Mouse (Mus musculus) olfactory bulb, adult 2 months (tissue): Measurements from ENCODE around the gene Ldlrad3. TPM values are rescaled to one million over a fixed set of nuclear protein-coding genes. Genes with fewer than 3 reads are reported as not detected.
A peak's percentile ranks its signal among the peaks of the same experiment; 100 is the strongest.

Source experiments
- H3K27ac ChIP-seq: fragments of 200-500 bp; 2 replicates; pipeline ENCODE4 v1.5.1; 2012; ENCODE audit warnings: low read depth, low read length; ENCODE audit not compliant: insufficient read depth
- H3K4me1 ChIP-seq: fragments of 200-500 bp; 2 replicates; pipeline ENCODE4 v1.6.1; 2012; ENCODE audit warnings: low read length; ENCODE audit not compliant: control insufficient read depth, insufficient read depth
- H3K4me3 ChIP-seq: fragments of 200-500 bp; 2 replicates; pipeline ENCODE4 v1.5.1; 2012; ENCODE audit warnings: mild to moderate bottlenecking, low read depth, low read length, moderate library complexity; ENCODE audit not compliant: insufficient read depth
- CTCF ChIP-seq: fragments of 200-500 bp; IDR thresholded peaks from 2 replicates; pipeline ENCODE4 v1.5.1; 2012; ENCODE audit warnings: low read depth, mild to moderate bottlenecking, low read length, moderate library complexity; ENCODE audit not compliant: insufficient read depth
- POLR2A ChIP-seq: fragments of 200-500 bp; IDR thresholded peaks from 2 replicates; pipeline ENCODE4 v1.6.1; 2012; ENCODE audit warnings: mild to moderate bottlenecking, low read depth, low read length, moderate library complexity; ENCODE audit not compliant: insufficient read depth
- WGBS: fragments of 180-500 bp; shearing (Covaris S2); methylation state at CpG from one replicate; pipeline ENCODE4 v1.1.7; 2018; 5-methylcytosine and 5-hydroxymethylcytosine counted together
- polyA plus RNA-seq: library from polyadenylated mRNA; stranded (reverse); fragments of >200 nt; gene quantifications from 2 replicates; pipeline ENCODE4 v1.2.4, GENCODE M21; 2012; ENCODE audit warnings: low replicate concordance; ENCODE audit not compliant: missing spikeins, insufficient read depth, insufficient read length

Ldlrad3 gene
- polyA plus RNA-seq, 1 experiment = not detected

DNA sequence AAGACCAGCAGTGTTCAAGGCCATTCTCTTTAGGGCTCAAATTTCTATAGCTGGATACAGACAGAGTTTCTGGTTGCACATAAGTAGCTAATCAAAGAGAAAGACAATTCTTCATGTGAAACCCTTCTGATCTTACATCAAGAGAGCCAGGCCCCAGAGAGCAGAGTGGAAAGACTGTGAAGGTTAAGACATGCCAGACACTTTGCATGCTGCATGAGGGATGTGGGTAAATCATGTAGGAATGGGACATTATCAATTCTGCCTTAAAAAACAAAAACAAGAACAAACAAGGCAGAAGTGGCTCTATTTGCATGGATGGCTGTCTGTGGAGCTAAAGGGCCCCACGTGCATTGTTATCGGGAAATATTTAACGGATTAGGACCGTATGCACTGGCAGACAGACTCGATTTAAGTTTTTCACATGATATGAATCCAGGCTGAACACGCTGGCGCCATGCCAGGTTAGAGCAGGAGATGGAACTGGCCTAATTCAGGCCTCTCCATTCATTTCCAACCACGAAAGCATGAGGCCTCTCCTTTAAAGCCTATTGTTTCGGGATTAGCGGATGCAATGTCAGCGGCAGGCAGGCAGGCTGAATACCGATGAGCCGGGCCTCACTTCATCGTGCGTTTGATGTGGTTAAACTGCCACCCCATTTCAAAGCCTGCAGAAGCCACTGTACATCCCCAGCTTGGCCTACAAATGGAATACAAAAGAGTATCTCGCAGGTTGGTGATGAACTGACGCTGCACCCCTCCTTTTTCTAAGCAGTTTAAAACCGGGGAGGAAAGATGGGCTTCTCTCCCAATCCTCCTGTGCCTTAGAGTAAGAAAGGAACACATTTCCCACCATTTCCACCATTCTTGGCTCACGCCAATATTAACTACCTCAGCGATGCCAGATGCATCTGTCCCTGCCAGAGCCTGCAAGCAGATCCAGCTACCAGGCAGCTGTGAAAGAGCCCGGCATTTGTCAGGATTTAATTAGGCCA is 207.4 kb downstream of the Ldlrad3 start:
- WGBS = 56% methylated on average over 21 of the region's 21 CpGs
- TF ChIP-seq CTCF (no peak), POLR2A (no peak)
- H3K27ac ChIP-seq = 0 out of 2 replicates have a peak overlapping the region, but pooled peaks have one; percentile 26

DNA sequence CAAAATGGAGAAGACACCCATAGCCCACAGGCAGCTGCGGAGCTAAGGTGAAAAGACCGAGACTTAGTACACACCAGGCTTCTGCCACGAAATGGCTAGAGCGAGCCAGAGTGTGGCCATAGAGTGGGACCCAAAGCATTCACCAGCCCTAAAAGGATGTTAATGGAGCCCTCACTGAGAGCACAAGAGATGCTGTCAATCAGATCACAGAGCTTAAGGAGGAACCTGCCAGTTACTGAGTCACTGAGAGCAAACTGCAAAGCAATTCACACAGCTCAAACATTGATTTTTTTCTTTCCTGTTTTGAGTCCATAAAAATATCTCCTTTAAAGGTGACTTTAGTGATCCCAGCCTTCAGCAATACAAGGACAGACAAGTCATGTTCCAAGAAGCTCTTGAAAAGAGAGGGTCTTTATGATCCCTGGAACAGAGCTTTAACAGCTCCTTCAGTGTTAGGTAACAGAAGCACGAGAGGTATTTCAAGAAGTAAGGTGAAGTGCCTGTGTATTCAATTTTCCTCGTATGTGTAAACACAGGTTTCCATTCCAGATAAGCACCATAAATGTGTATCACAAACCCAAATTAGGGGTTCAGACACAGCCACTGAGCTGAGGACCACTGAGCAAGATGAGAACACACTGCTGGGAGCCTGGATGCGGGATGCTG is 209.7 kb downstream of the Ldlrad3 start:
- no peak for TF ChIP-seq CTCF
- no peak for TF ChIP-seq POLR2A
- WGBS = 88% methylated on average over 7 of the region's 7 CpGs
- Histone ChIP-seq H3K4me1 (peaks cover 19% of the 10 kb centered on the region), H3K4me3 (no peak overlapping the region), H3K27ac (no peak overlapping the region)

More for the DNA sequence above, 207.4 kb downstream of the Ldlrad3 start:
- no peak overlapping the region for H3K4me3 ChIP-seq
- peaks cover 25% of the 10 kb centered on the region for H3K4me1 ChIP-seq

DNA sequence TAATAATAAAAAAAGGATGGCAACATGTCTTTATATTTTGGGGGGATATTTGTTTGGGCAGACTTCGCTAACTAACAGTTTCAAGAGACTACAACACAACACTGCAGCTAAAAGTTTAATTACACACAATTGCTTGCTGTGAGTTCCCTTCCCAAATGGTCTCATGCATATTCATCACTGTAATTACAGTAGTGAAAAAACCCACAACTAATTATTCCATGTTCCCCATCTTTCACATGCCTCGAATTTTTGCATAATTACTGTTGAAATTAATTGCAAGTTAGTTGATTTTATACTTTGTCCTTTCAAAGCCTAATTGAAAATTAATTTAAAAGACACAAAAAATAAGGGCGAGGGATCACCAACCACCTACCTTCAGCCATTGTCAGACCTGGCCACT is 212.4 kb downstream of the Ldlrad3 start:
- TF ChIP-seq POLR2A = no peak
- no peak for TF ChIP-seq CTCF
- Histone ChIP-seq H3K4me1 (peaks cover 18% of the 10 kb centered on the region), H3K4me3 (no peak overlapping the region), H3K27ac (no peak overlapping the region)
- WGBS = 64% methylated on average over 3 of the region's 3 CpGs

DNA sequence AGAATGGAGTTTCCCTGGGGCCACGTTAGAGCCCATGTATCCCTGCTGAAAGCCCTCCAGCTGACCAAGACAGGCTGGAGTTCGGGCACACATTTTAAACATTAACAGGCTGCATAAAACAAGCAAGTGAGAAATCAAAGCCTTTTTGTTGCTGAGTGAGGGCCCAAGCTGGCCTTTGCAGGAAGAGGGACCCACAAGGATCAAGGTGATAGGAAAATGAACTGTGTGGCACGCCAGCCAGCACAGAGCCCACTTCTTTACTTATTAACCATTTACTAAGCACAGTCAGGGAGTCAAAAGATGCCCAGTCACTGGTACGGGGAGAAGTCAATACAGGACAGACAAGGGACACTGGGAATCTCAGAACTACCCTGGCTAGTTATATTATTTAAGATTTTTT is 218.6 kb downstream of the Ldlrad3 start:
- WGBS = 80% methylated on average over 4 of the region's 4 CpGs
- Histone ChIP-seq H3K4me3 (no peak overlapping the region), H3K27ac (no peak overlapping the region), H3K4me1 (peaks cover 19% of the 10 kb centered on the region)
- TF ChIP-seq POLR2A = no peak
- no peak for TF ChIP-seq CTCF

DNA sequence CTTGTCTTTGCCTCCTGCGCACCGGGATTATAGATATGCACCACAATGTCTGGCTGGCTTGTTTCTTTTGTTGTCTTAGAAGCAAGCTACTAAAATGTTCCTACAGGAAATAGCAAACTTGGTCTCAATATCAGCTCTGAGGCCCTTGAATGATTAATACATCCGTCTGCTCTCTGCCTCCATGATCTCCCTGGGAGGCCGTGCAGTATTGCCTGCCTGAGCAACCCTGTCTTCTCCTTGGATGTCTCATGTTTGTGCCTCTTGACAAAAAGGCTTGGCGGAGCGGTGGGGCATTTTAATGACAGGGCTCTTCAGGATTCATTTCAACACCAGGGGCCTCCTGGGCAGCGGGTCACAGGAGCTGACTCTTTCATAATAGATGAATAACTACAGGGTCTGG is 219.0 kb downstream of the Ldlrad3 start:
- TF ChIP-seq POLR2A (no peak), CTCF (no peak)
- Histone ChIP-seq H3K4me3 (no peak overlapping the region), H3K27ac (no peak overlapping the region), H3K4me1 (peaks cover 18% of the 10 kb centered on the region)
- WGBS = 91% methylated on average over 7 of the region's 7 CpGs

DNA sequence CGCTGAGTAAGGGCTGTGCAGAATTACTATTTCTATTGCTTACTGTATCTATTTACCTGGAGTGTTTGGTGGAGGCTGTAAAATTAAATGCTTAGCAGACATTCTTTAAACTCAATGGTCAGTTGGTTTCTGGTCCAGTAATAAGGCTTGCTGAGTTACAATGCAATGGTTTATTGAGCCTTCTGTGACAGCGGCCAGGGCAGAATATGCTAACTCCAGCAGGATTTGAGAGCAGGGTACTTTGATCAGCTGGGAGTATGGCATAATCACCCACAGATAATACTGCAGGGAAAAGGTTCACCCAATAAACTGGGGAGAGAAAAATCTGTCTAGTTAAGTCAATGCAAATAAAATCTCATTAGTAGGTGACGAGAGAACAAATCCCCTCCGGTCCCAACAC is 220.2 kb downstream of the Ldlrad3 start:
- Histone ChIP-seq H3K27ac (no peak overlapping the region), H3K4me3 (no peak overlapping the region), H3K4me1 (peaks cover 10% of the 10 kb centered on the region)
- 89% methylated on average over 4 of the region's 4 CpGs for WGBS
- no peak for TF ChIP-seq CTCF
- no peak for TF ChIP-seq POLR2A

DNA sequence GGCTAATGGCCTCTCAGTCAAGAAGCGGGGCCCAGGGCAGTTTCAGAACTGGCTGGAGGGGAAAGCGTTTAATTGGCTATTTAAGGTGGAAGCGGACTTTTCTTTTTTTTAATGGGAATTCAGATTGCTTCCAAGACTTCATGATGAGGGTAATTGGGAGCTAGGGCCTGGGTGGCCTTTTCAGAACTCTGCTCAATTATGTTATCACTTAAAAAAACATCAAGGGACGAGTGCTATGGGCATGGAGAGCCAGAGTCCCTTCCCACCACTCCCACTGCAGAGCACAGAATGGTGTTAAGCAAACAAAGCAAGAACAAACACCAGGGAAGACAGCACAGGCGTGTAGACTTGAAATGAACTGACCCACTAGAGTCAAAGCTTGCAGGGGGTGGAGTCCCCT is 220.7 kb downstream of the Ldlrad3 start:
- no peak overlapping the region for H3K4me3 ChIP-seq
- no peak overlapping the region for H3K27ac ChIP-seq
- peaks cover 12% of the 10 kb centered on the region for H3K4me1 ChIP-seq
- WGBS = 77% methylated on average over 5 of the region's 5 CpGs
- no peak for TF ChIP-seq POLR2A

DNA sequence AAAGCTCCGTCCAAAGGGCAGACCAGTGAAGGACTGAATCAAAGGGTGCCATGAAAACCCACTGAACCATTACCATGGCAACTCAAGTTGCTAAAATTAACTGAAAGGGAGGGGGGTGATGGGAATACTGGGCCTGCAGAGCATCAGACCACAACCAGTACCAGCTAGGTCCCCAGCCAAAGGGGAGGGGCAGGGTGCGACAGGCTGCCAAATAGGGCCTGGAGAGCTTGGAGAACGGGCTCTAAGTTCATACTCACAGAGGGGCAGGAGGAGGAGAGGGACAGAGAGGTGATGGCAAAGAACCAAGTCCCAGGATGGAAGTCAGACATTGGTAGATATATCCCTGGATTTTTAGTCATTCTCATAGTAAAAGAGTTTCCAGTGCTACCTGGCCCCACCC is 222.8 kb downstream of the Ldlrad3 start:
- 46% methylated on average over 3 of the region's 3 CpGs for whole genome bisulfite sequencing
- peaks cover 12% of the 10 kb centered on the region for H3K4me1 ChIP-seq

DNA sequence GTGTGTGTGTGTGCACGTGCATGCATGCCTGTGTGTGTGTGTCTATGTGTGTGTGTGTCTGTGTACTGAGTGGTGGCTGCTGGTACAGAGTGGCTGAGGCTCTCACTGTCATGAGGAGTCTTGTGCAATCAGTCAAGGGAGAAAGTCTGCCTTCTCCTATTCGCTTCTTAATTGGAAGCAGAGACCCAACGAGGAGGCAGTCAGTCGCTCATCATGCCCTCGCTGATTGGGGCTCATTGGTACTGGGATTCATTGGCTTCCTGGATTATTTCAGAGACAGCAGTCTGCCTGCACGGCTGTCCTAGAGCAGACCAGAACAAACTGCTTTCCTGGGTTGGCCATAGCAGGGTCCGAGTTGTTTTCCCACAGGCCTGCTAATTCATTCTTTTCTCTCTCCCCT is 223.8 kb downstream of the Ldlrad3 start:
- WGBS = 84% methylated on average over 7 of the region's 7 CpGs
- Histone ChIP-seq H3K27ac (no peak overlapping the region), H3K4me3 (no peak overlapping the region), H3K4me1 (peaks cover 12% of the 10 kb centered on the region)
- no peak for TF ChIP-seq POLR2A
- no peak for TF ChIP-seq CTCF

More for the DNA sequence above, 222.8 kb downstream of the Ldlrad3 start:
- Histone ChIP-seq H3K4me3 (no peak overlapping the region), H3K27ac (no peak overlapping the region)
- no peak for TF ChIP-seq POLR2A
- TF ChIP-seq CTCF = no peak
